In genomic region chr11:97820840-97821239, GRCm38 (mm10) we compare ENCODE assay signal across 9 mouse cellular contexts. TPM values are rescaled to one million over a fixed set of nuclear protein-coding genes. Genes with fewer than 3 reads are reported as not detected.
DNase-seq lines count a peak whose midpoint lies in the region; ATAC-seq lines count a peak whose summit lies in the region.
"Had no signal": no experiment of that assay in that cellular context is flagged by ENCODE, and none has a peak within 500 bp of the region (broad histone marks: within the 10 kb centered on the region; RNA-seq: fewer than 3 reads in every experiment).

No protein-coding gene starts in this region.

- no peak overlapping the region for H3K9ac ChIP-seq in heart, embryonic 15.5 days
- no peak overlapping the region; the same call in 1 of the 2 replicates for H3K9ac ChIP-seq in liver, embryonic 13.5 days
- H3K9ac ChIP-seq in midbrain, embryonic 15.5 days, result no peak overlapping the region
- H3K9ac ChIP-seq: limb, embryonic 13.5 days had no signal

- H3K27me3 ChIP-seq in heart, embryonic 15.5 days, result no peaks in the 10 kb centered on the region
- H3K27me3 ChIP-seq in liver, embryonic 13.5 days, result no peaks in the 10 kb centered on the region
- H3K27me3 ChIP-seq in limb, embryonic 10.5 days (ENCODE audit: low read depth, poor library complexity, severe bottlenecking), result no peaks in the 10 kb centered on the region
- no peaks in the 10 kb centered on the region for H3K27me3 ChIP-seq in midbrain, embryonic 15.5 days (replicated peaks)
- H3K27me3 ChIP-seq: limb, embryonic 13.5 days had no signal

- H3K4me2 ChIP-seq in heart, embryonic 15.5 days, result no peak overlapping the region
- no peak overlapping the region for H3K4me2 ChIP-seq in liver, embryonic 13.5 days
- no peak overlapping the region for H3K4me2 ChIP-seq in midbrain, embryonic 15.5 days
- H3K4me2 ChIP-seq: limb, embryonic 13.5 days had no signal

- H3K4me3 ChIP-seq in heart, embryonic 15.5 days, result no peak overlapping the region
- H3K4me3 ChIP-seq in liver, embryonic 13.5 days (replicated peaks), result no peak overlapping the region
- H3K4me3 ChIP-seq in limb, embryonic 10.5 days, result no peak overlapping the region
- no peak overlapping the region for H3K4me3 ChIP-seq in midbrain, embryonic 15.5 days
- H3K4me3 ChIP-seq: limb, embryonic 13.5 days had no signal

- DNase-seq in cerebellum, adult 9-10 months, result peak; percentile 71
- DNase-seq in cerebellum, adult 8-10 months, result no peak
- DNase-seq in adrenal gland, adult 18-20 months (ENCODE audit: low spot score in 2 of 2), result peak; percentile 69 to 72
- DNase-seq in liver, embryonic 13.5 days, result no peak
- no peak for DNase-seq in B cell, adult 2 months
- DNase-seq in limb, embryonic 10.5 days (ENCODE audit: low spot score), result no peak

- peaks cover 68% of the 10 kb centered on the region for H3K4me1 ChIP-seq in heart, embryonic 15.5 days (replicated peaks)
- peaks cover 92% of the 10 kb centered on the region for H3K4me1 ChIP-seq in liver, embryonic 13.5 days (replicated peaks)
- H3K4me1 ChIP-seq in limb, embryonic 10.5 days, result peaks cover 53% of the 10 kb centered on the region
- H3K4me1 ChIP-seq in midbrain, embryonic 15.5 days, result peaks cover 25% of the 10 kb centered on the region

- peak; percentile 27; the same call in 1 of the 2 replicates for ATAC-seq in heart, embryonic 15.5 days (replicated peaks; ENCODE audit: insufficient number of reproducible peaks, insufficient read depth, low FRiP score, low read depth)
- ATAC-seq in liver, embryonic 13.5 days (ENCODE audit: low read depth), result peak; percentile 49
- no peak for ATAC-seq in midbrain, embryonic 15.5 days (replicated peaks)

- H3K27ac ChIP-seq in heart, embryonic 15.5 days, result peak overlapping the region; percentile 56
- peak overlapping the region; percentile 64 for H3K27ac ChIP-seq in liver, embryonic 13.5 days
- no peak overlapping the region for H3K27ac ChIP-seq in limb, embryonic 10.5 days
- no peak overlapping the region for H3K27ac ChIP-seq in midbrain, embryonic 15.5 days
- H3K27ac ChIP-seq: limb, embryonic 13.5 days had no signal

- H3K36me3 ChIP-seq in heart, embryonic 15.5 days, result peaks cover 19% of the 10 kb centered on the region
- peaks cover 28% of the 10 kb centered on the region for H3K36me3 ChIP-seq in liver, embryonic 13.5 days
- H3K36me3 ChIP-seq in limb, embryonic 10.5 days, result peaks cover 87% of the 10 kb centered on the region
- H3K36me3 ChIP-seq in midbrain, embryonic 15.5 days (replicated peaks), result peaks cover 11% of the 10 kb centered on the region; the same call in 1 of the 2 replicates

- WGBS in heart, embryonic 15.5 days, result 23% methylated on average over 4 of the region's 4 CpGs
- 48% methylated on average over 4 of the region's 4 CpGs for WGBS in liver, embryonic 13.5 days (ENCODE audit: insufficient replicate concordance)
- 74% methylated on average over 4 of the region's 4 CpGs for WGBS in limb, embryonic 10.5 days
- 65% methylated on average over 4 of the region's 4 CpGs for WGBS in midbrain, embryonic 15.5 days

- no peaks in the 10 kb centered on the region for H3K9me3 ChIP-seq in heart, embryonic 15.5 days (replicated peaks)
- no peaks in the 10 kb centered on the region for H3K9me3 ChIP-seq in liver, embryonic 13.5 days (replicated peaks)
- H3K9me3 ChIP-seq in limb, embryonic 10.5 days (replicated peaks), result no peaks in the 10 kb centered on the region
- H3K9me3 ChIP-seq in midbrain, embryonic 15.5 days, result no peaks in the 10 kb centered on the region
- H3K9me3 ChIP-seq: limb, embryonic 13.5 days had no signal

RNA-seq across cellular contexts. Expression of gene B230217C12Rik, which starts 19.7 kb away (rescaled TPM):
- total RNA-seq in adrenal gland, adult 18-20 months (2021), result 1 to 10 TPM; 3.7 to 4.0 TPM
- 2.9 and 3.4 TPM in 2 replicates for polyA plus RNA-seq in heart, embryonic 15.5 days (2015; fragmentation: Nextera tagmentation; extraction: Ambion mirVana)
- 0.85 and 1.3 TPM in 2 replicates for polyA plus RNA-seq in liver, embryonic 13.5 days (2015; fragmentation: Nextera tagmentation; extraction: Ambion mirVana)
- 10.9 and 14.0 TPM in 2 replicates for polyA plus RNA-seq in limb, embryonic 10.5 days (2016; fragmentation: Nextera tagmentation; extraction: Ambion mirVana)
- polyA plus RNA-seq in midbrain, embryonic 15.5 days (2015; fragmentation: Nextera tagmentation; extraction: Ambion mirVana), result 33.3 and 33.8 TPM in 2 replicates

RNA-seq across cellular contexts. Expression of gene Lasp1, which starts 22.0 kb away (rescaled TPM):
- 100 to 1,000 TPM in 1 of 2 experiments, 10 to 100 TPM in 1; 94.0 to 145 TPM for total RNA-seq in adrenal gland, adult 18-20 months (2021)
- polyA plus RNA-seq in heart, embryonic 15.5 days (2015; fragmentation: Nextera tagmentation; extraction: Ambion mirVana), result 40.3 and 65.5 TPM in 2 replicates
- polyA plus RNA-seq in liver, embryonic 13.5 days (2015; fragmentation: Nextera tagmentation; extraction: Ambion mirVana), result 27.5 and 31.2 TPM in 2 replicates
- 90.0 and 110 TPM in 2 replicates for polyA plus RNA-seq in limb, embryonic 10.5 days (2016; fragmentation: Nextera tagmentation; extraction: Ambion mirVana)
- 198 and 199 TPM in 2 replicates for polyA plus RNA-seq in midbrain, embryonic 15.5 days (2015; fragmentation: Nextera tagmentation; extraction: Ambion mirVana)

RNA-seq across cellular contexts. Expression of gene Rpl23, which starts 38.6 kb away (rescaled TPM):
- total RNA-seq in adrenal gland, adult 18-20 months (2021), result 100 to 1,000 TPM; 830 to 834 TPM
- 286 and 399 TPM in 2 replicates for polyA plus RNA-seq in heart, embryonic 15.5 days (2015; fragmentation: Nextera tagmentation; extraction: Ambion mirVana)
- 436 and 468 TPM in 2 replicates for polyA plus RNA-seq in liver, embryonic 13.5 days (2015; fragmentation: Nextera tagmentation; extraction: Ambion mirVana)
- polyA plus RNA-seq in limb, embryonic 10.5 days (2016; fragmentation: Nextera tagmentation; extraction: Ambion mirVana), result 449 and 506 TPM in 2 replicates
- polyA plus RNA-seq in midbrain, embryonic 15.5 days (2015; fragmentation: Nextera tagmentation; extraction: Ambion mirVana), result 259 and 277 TPM in 2 replicates

RNA-seq across cellular contexts. Expression of gene 1700001P01Rik, which starts 45.1 kb away (rescaled TPM):
- not detected for total RNA-seq in adrenal gland, adult 18-20 months (2021)
- 0.21 and 0.32 TPM in 2 replicates for polyA plus RNA-seq in heart, embryonic 15.5 days (2015; fragmentation: Nextera tagmentation; extraction: Ambion mirVana)
- polyA plus RNA-seq in liver, embryonic 13.5 days (2015; fragmentation: Nextera tagmentation; extraction: Ambion mirVana), result 0.19 and 0.22 TPM in 2 replicates
- 0.43 and 0.74 TPM in 2 replicates for polyA plus RNA-seq in limb, embryonic 10.5 days (2016; fragmentation: Nextera tagmentation; extraction: Ambion mirVana)
- polyA plus RNA-seq in midbrain, embryonic 15.5 days (2015; fragmentation: Nextera tagmentation; extraction: Ambion mirVana), result 0.50 and 1.1 TPM in 2 replicates

RNA-seq across cellular contexts. Expression of gene Cwc25, which starts 54.5 kb away (rescaled TPM):
- 10 to 100 TPM; 18.2 to 21.1 TPM for total RNA-seq in adrenal gland, adult 18-20 months (2021)
- 9.5 and 10.5 TPM in 2 replicates for polyA plus RNA-seq in heart, embryonic 15.5 days (2015; fragmentation: Nextera tagmentation; extraction: Ambion mirVana)
- polyA plus RNA-seq in liver, embryonic 13.5 days (2015; fragmentation: Nextera tagmentation; extraction: Ambion mirVana), result 7.0 and 7.7 TPM in 2 replicates
- polyA plus RNA-seq in limb, embryonic 10.5 days (2016; fragmentation: Nextera tagmentation; extraction: Ambion mirVana), result 17.8 and 21.6 TPM in 2 replicates
- 16.2 and 17.6 TPM in 2 replicates for polyA plus RNA-seq in midbrain, embryonic 15.5 days (2015; fragmentation: Nextera tagmentation; extraction: Ambion mirVana)

Comparison
In these comparisons a context has a peak if more than half of its experiments do, and no peak if none do; other contexts are left out.
1. DNase-seq: peak in cerebellum, adult 9-10 months (single experiment) and adrenal gland, adult 18-20 months (2 of 2); none in cerebellum, adult 8-10 months (single experiment), liver, embryonic 13.5 days (single experiment), B cell, adult 2 months (0 of 2) and limb, embryonic 10.5 days (single experiment).
2. H3K27ac ChIP-seq: peak in heart, embryonic 15.5 days (single experiment) and liver, embryonic 13.5 days (single experiment); none in limb, embryonic 10.5 days (single experiment) and midbrain, embryonic 15.5 days (single experiment).